Mouse (Mus musculus) skeletal muscle tissue, adult 2 months (tissue): ENCODE data around the gene Gm45233.
"Not testable (repeated sequence)": the region's sequence is repeated elsewhere in the genome, so short reads cannot be mapped to it uniquely, and the experiment has no call there.

ENCODE experiments used
- DNase-seq: peaks from one replicate; pipeline ENCODE4 v3.0.0-alpha.2; 2012; ENCODE audit warnings: low read depth, low spot score

The Gm45233 gene

GRCm38 (mm10) chr7:43443917-43444293 is at the start of gene Gm45233, which contains the start of gene Etfb:
Gene Gm45233, plus strand, starts transcription at chr7:43444128.
Gene Etfb, plus strand, starts transcription at chr7:43444083.
- DNase-seq: peak; percentile 98

GRCm38 (mm10) chr7:43399501-43399900 is 44.4 kb upstream of the Gm45233 start:
- DNase-seq: no peak

GRCm38 (mm10) chr7:43402718-43403117 is 41.2 kb upstream of the Gm45233 start:
- DNase-seq: no peak

GRCm38 (mm10) chr7:43407573-43407972 is 36.4 kb upstream of the Gm45233 start:
- no peak for DNase-seq

- no peak for DNase-seq
Observed at GRCm38 (mm10) chr7:43408131-43408553, 35.8 kb upstream of the Gm45233 start, which contains the start of gene Siglecg. Gene Siglecg, plus strand, starts transcription at chr7:43408204.

- no peak for DNase-seq
Observed at GRCm38 (mm10) chr7:43409084-43409483, 34.8 kb upstream of the Gm45233 start.

- DNase-seq: not testable (repeated sequence)
Observed at GRCm38 (mm10) chr7:43411724-43412123, 32.2 kb upstream of the Gm45233 start.

GRCm38 (mm10) chr7:43417298-43417697 is 26.6 kb upstream of the Gm45233 start:
- DNase-seq: no peak

- peak; percentile 58 for DNase-seq
Observed at GRCm38 (mm10) chr7:43422995-43423617, 20.8 kb upstream of the Gm45233 start.

- no peak for DNase-seq
Observed at GRCm38 (mm10) chr7:43423991-43424625, 19.8 kb upstream of the Gm45233 start.

- no peak for DNase-seq
Observed at GRCm38 (mm10) chr7:43427406-43427805, 16.5 kb upstream of the Gm45233 start, which contains the start of gene Lim2. Gene Lim2, plus strand, starts transcription at chr7:43427670.

GRCm38 (mm10) chr7:43429500-43429899 is 14.4 kb upstream of the Gm45233 start:
- no peak for DNase-seq

- no peak for DNase-seq
Observed at GRCm38 (mm10) chr7:43432891-43433290, 11.0 kb upstream of the Gm45233 start.

GRCm38 (mm10) chr7:43434676-43435075 is 9.3 kb upstream of the Gm45233 start:
- DNase-seq: no peak

- DNase-seq: no peak
Observed at GRCm38 (mm10) chr7:43436341-43437255, 7.3 kb upstream of the Gm45233 start, which contains the start of gene Nkg7. Gene Nkg7, plus strand, starts transcription at chr7:43437073.

GRCm38 (mm10) chr7:43438611-43439010 is 5.3 kb upstream of the Gm45233 start:
- DNase-seq: no peak

- DNase-seq: no peak
Observed at GRCm38 (mm10) chr7:43440482-43440881, 3.4 kb upstream of the Gm45233 start, which contains the start of gene Cldnd2. Gene Cldnd2, plus strand, starts transcription at chr7:43440782.

GRCm38 (mm10) chr7:43441071-43441470 is 2.9 kb upstream of the Gm45233 start:
- no peak for DNase-seq

- no peak for DNase-seq
Observed at GRCm38 (mm10) chr7:43442684-43443083, 1.2 kb upstream of the Gm45233 start.

- peak; percentile 83 for DNase-seq
Observed at GRCm38 (mm10) chr7:43443126-43443916, 607 bp upstream of the Gm45233 start.

GRCm38 (mm10) chr7:43447801-43448200 is 3.9 kb downstream of the Gm45233 start:
- DNase-seq: no peak
